Mouse (Mus musculus): ENCODE measurements at regions not wholly inside any gene's neighbourhood (a gene's known extent, or its start where the extent isn't known, plus 50 kb on each side); places are given as distances from the start of the nearest gene placed in this dataset.

GRCm38 (mm10) chr14:97170841-97171240 is 651.9 kb upstream of the Klhl1 start:
- DNase-seq (ENCODE audit: low read depth, low spot score) = no peak

- DNase-seq (ENCODE audit: low read depth, low spot score) = no peak
These were observed 646.9 kb upstream of the Klhl1 start for GRCm38 (mm10) chr14:97165793-97166192.

DNA sequence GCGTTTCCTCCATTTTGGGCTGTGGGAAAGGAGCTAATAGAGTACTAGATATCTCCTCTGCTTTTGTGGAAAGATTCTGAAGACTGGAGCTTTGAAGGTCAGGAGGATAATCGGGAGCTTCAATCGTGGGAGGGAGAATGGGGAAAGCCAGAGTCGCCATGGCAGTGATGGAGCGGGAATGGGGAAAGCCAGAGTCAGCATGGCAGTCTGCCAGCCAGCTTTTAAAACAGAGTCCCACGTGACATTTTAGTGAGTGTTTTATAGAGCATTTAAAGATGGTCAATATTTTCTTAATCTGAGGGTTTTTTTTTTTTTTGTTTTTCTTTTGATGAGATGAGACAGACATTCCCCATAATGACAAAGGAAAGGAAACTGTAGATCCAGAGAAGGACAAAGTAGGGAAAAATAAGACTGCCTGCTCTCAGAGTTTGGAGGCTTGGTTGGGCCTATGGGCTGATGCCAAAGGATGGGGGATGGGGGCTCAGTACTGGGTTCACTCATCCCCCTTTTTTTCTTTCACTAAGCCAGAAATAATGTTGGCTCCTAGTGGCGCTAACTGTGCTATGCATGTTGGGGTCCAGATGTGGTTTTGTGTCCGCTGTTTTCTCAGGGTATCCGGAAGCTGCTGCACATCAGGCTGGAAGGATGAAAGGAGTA is 630.2 kb upstream of the Klhl1 start:
- DNase-seq (ENCODE audit: low read depth, low spot score) = no peak

GRCm38 (mm10) chr14:97115918-97116635 is 597.2 kb upstream of the Klhl1 start:
- no peak for DNase-seq (ENCODE audit: low read depth, low spot score)

DNA sequence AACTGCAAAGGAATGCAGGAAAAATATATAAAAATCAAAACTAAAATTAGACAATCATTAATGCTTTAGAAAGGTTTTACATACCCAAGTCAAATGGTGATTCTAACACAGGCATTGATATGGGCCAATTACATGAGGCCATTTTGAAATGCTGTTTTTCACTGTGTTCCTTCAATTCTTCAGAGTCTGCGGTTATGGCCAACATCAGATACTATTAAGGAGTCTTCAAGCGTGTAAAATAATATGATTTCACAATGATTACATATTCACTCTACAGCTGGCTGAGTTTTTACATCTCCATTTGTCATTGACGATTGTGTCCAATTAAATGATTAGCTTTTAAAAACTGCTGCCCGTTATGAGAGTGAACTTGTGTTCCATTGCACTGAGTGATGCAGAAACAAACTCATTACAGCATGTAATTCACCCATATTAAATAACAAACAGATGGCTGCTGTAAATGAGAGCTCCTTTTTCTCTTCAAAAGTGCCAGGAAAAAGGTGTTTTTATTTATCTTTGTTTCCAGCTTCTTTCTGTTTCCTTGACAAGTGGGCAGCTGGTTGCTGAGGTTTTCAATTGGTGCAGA is 582.3 kb upstream of the Klhl1 start:
- DNase-seq (ENCODE audit: low read depth, low spot score) = no peak

DNA sequence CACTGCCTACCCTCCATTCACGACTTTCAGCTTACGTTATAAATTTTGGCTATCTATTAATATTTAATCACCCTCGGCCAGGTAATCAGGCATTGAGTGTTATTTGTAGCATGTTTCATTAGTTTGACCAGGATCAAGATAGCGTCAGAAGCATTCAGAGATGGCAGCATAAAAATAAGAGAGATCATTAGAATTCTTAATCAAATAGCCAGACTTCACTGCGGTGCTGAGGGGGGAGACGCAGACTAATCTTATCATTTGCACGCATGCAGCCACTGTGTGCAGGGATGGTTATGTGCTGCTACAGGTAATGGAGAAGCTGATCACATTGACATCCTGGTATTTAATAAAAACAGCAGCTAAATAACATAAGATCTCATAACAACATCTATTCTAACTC is 574.5 kb upstream of the Klhl1 start:
- no peak for DNase-seq (ENCODE audit: low read depth, low spot score)

- no peak for DNase-seq (ENCODE audit: low read depth, low spot score)
These were observed 570.0 kb upstream of the Klhl1 start for GRCm38 (mm10) chr14:97088863-97089262.

GRCm38 (mm10) chr14:97087346-97087745 is 568.4 kb upstream of the Klhl1 start:
- no peak for DNase-seq (ENCODE audit: low read depth, low spot score)

DNA sequence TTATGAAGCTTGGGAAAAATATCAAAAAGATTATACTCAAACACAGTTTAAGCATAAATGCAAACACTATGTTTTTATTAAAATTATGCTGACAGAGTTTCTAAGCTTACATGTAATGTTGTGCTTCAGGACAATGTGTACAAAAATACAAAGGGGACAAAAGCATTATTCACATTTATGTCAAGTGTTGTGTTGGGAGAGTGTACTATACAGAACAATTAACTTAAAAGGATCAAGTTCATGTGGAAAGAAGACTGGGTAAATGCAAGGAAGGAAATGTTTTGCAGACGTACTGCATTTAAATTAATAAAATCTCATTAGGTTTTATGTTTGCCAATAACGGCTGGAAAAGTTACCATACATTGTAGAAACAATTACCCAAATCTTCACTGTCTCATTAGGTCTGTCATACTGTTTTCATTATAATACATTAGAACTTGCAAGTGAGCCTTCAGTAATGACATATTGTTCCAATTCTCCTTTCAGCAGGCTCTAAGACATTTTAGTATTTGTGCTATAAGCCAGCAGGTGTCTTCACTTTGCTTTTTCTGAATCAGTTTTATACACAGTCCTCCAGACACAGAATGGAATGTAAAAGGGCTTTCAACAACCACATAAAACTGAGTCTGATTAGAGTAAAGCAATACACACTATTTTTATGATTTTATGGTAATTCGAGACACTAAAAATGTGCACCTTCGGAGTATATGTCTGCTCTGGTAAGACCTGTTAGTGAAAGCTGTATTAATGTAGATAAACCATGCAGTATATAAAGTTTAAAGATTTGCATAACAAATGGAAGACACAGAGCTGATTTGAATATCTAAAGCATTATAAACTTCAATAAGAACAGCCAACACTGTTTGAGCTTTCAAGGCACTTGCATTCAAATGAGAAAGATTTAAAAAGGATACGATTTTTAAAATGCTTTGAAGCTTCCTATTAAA is 567.7 kb upstream of the Klhl1 start:
- DNase-seq (ENCODE audit: low read depth, low spot score) = no peak

DNA sequence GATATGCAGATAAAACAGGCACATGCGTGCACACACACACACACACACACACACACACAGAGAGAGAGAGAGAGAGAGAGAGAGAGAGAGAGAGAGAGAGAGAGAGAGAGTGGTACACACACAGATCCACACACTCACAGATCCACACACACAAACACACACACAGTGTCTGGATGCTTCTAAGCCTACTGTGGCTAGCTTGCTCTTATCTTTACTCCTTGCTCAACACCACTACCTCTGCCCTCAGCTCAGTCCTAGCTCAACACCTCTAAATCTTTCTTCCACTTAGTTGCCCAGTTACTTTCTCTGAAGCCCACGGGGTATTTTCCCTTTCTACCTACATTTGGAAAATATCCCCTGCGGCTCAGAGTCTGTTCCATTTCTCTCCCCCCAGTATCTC is 555.9 kb upstream of the Klhl1 start:
- no peak for DNase-seq (ENCODE audit: low read depth, low spot score)

GRCm38 (mm10) chr14:97068770-97069169 is 549.9 kb upstream of the Klhl1 start:
- no peak for DNase-seq (ENCODE audit: low read depth, low spot score)

DNA sequence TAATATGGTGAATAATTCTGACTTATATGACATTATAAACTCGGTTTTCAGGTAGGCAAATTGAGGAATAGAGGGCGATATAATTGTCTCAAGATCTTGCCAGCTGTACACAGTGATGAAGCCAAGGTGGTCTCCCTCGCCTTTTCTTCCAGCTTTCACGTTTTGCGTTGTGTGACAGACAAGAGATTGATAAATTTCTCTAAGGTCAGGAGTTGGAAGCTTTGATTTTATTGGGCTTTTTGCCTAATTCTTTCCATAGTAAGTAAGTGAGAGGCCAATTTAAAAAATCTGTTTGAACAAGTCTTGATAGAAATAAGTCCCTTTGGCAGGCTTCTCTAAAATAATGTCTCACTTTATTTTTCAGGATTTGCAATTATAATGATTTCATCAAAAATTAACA is 549.4 kb upstream of the Klhl1 start:
- no peak for DNase-seq (ENCODE audit: low read depth, low spot score)

DNA sequence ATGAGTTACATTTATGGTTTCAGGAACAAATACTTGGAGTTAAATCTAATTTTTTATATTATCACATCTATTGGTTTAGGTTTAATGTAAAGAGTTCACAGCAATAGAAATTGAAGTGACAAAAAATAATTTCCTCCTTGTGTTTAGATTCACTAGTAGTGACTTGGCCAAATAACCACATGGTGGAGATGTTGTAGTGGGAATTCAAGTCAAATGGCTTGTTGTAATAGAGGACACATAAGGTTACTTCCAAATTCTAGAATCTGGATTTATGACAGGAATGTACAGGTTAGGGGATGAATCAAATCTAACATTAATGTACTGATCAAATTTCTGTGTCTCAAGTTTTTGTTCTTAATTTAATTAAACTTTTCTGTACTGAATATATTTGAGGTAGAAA is 526.4 kb upstream of the Klhl1 start:
- no peak for DNase-seq (ENCODE audit: low read depth, low spot score)

DNA sequence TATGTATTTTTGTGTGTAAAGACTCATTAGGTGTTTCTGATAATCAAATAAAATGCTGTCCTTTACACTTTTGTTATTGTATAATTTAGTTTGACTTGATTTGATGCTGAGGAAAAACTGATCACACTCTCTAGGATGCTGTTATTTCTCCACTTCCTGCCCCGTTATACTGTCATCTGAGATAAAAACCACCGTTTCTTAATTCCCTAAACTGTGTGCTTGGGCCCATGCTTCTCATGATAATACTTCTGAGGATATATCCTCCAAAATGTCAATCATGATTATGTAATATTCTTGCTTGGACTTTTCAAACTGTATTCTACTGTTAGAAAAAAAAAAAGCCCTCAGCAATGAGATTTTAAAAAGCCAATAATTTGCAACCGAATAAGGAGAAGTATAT is 520.9 kb upstream of the Klhl1 start:
- DNase-seq (ENCODE audit: low read depth, low spot score) = no peak

GRCm38 (mm10) chr14:97028528-97028927 is 509.6 kb upstream of the Klhl1 start:
- no peak for DNase-seq (ENCODE audit: low read depth, low spot score)

- DNase-seq (ENCODE audit: low read depth, low spot score) = no peak
These were observed 487.4 kb upstream of the Klhl1 start for GRCm38 (mm10) chr14:97006294-97006693.

- DNase-seq (ENCODE audit: low read depth, low spot score) = no peak
These were observed 476.2 kb upstream of the Klhl1 start for GRCm38 (mm10) chr14:96995081-96995480.

GRCm38 (mm10) chr14:96990542-96991162 is 471.8 kb upstream of the Klhl1 start:
- no peak for DNase-seq (ENCODE audit: low read depth, low spot score)

DNA sequence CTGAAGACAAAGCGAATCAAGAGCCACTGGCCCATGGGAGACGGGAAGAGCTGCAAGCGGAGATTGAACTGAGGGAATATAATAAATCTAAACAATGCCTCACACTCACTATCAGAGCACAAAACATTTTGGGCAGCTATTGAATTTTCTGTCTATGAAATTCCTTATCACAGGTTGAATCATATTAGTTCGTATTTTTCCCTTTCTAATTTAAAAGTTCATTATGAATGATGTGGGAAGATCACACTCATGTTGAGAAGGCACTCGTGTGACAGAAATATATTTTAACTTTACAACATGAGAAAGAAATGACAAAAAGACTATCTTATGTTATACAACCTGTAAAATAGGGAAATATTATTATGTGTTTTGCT is 444.2 kb upstream of the Klhl1 start:
- DNase-seq (ENCODE audit: low read depth, low spot score) = no peak

- DNase-seq (ENCODE audit: low read depth, low spot score) = no peak
These were observed 443.6 kb upstream of the Klhl1 start for GRCm38 (mm10) chr14:96962426-96963073.

DNA sequence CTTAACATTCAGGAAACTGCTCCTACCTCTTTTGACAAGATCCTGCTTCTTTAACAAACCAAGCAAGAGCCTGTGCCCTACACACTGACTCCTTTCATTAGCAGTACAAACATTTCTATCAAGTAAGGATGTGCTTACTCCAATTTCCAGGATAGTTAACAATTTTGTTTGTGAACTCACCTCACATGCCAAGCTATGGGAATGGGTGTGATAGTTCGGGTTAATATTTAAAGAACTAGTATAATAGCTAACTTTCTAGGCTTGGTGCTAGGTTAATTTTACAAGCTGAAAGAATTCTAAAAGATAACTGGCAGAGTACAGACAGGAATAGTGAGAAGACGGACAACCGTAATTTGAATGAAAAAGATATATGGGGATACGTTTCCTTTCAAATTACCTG is 437.2 kb upstream of the Klhl1 start:
- no peak for DNase-seq (ENCODE audit: low read depth, low spot score)
